Mouse (Mus musculus) forebrain, embryonic 12.5 days (tissue): ENCODE results near the gene Polr1c. TPM values are rescaled to one million over a fixed set of nuclear protein-coding genes. Genes with fewer than 3 reads are reported as not detected.
A peak's percentile ranks its signal among the peaks of the same experiment; 100 is the strongest.

Experiments used
- ATAC-seq: fragments of 200-750 bp; cut with Nextera tagmentation; 2 replicates; pipeline ENCODE4 v1.8.0; 2017; ENCODE audit warnings: moderate TSS enrichment; ENCODE audit not compliant: low FRiP score
- H3K27ac ChIP-seq: fragments of 300-500 bp; sonication (generic); 2 replicates; pipeline ENCODE4 v1.5.1; 2016; ENCODE audit warnings: mild to moderate bottlenecking
- H3K27me3 ChIP-seq: fragments of 300-500 bp; sonication (generic); 2 replicates; pipeline ENCODE4 v1.6.1; 2016; ENCODE audit warnings: mild to moderate bottlenecking
- H3K36me3 ChIP-seq: fragments of 300-500 bp; sonication (generic); replicated peaks from 2 replicates; pipeline ENCODE4 v1.6.1; 2016; ENCODE audit warnings: mild to moderate bottlenecking
- H3K4me1 ChIP-seq: fragments of 300-500 bp; sonication (generic); 2 replicates; pipeline ENCODE4 v1.6.1; 2016
- H3K4me2 ChIP-seq: fragments of 300-500 bp; sonication (generic); 2 replicates; pipeline ENCODE4 v1.6.1; 2016; ENCODE audit warnings: mild to moderate bottlenecking, moderate library complexity
- H3K4me3 ChIP-seq: fragments of 300-500 bp; sonication (generic); replicated peaks from 2 replicates; pipeline ENCODE4 v1.5.1; 2016; ENCODE audit warnings: mild to moderate bottlenecking
- H3K9ac ChIP-seq: fragments of 300-500 bp; sonication (generic); 2 replicates; pipeline ENCODE4 v1.6.1; 2016; ENCODE audit warnings: mild to moderate bottlenecking
- H3K9me3 ChIP-seq: fragments of 300-500 bp; sonication (generic); 2 replicates; pipeline ENCODE4 v1.6.1; 2016
- WGBS: fragments of 180-500 bp; shearing (Covaris S2); methylation state at CpG from one replicate; pipeline ENCODE4 v1.1.7; 2016; 5-methylcytosine and 5-hydroxymethylcytosine counted together
- polyA plus RNA-seq: library from polyadenylated mRNA; unstranded; fragments of >200 nt; fragmentation: Nextera tagmentation; extraction: Ambion mirVana; gene quantifications from 2 replicates; pipeline ENCODE4 v1.2.1, GENCODE M21; 2016

The Polr1c gene
- polyA plus RNA-seq, 1 experiment from 2014 or later: 102 TPM

DNA sequence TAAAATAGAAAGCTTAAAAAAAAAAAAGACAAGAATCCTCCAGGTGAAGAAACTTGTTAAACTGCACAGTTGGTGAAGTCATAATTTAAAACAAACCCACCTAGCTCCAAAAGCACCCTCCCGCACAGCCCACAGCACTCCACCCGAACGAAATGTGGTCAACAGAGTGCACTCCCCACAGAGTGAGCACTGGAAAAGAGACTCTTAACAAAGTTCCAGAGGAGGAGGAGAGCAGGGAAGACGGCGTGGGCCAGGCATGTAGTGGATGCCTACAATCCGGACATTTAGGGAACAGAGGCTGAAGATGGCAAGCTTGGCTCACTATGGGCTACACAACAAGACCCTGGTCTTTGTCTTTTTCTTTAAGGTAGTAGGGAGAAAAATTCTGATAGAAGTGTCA, 27.2 kb upstream of the Polr1c start:
- H3K9ac ChIP-seq: no peak overlapping the region
- H3K27ac ChIP-seq: no peak overlapping the region
- WGBS: 82% methylated on average over 6 of the region's 6 CpGs
- H3K27me3 ChIP-seq: no peaks in the 10 kb centered on the region
- no peak overlapping the region for H3K4me2 ChIP-seq
- H3K4me1 ChIP-seq: no peaks in the 10 kb centered on the region
- H3K9me3 ChIP-seq: no peaks in the 10 kb centered on the region
- no peak overlapping the region for H3K4me3 ChIP-seq
- ATAC-seq: no peak
- peaks cover 66% of the 10 kb centered on the region for H3K36me3 ChIP-seq

DNA sequence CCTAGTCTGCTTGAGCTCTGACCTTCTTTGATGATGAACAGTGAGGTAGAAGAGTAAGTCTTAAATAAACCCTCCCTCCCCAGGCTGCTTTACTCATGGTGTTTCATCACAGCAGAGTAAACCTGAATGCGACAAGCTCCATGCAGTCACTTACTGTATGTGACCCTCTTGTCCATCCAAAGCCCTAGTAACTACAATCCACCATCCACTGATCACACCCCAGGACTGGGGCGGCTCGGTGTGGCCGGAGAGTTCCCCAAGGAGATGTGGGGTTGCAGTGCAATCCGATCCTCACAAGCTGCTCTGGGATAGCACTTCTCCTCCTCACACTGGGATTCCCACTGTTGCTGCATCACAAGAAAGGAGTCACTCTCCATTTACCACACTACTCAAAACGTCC, 26.6 kb upstream of the Polr1c start:
- Histone ChIP-seq H3K27me3 (no peaks in the 10 kb centered on the region), H3K9ac (0 out of 2 replicates have a peak overlapping the region, but pooled peaks have one; percentile 25), H3K4me1 (no peaks in the 10 kb centered on the region), H3K36me3 (peaks cover 68% of the 10 kb centered on the region), H3K4me3 (no peak overlapping the region), H3K27ac (no peak overlapping the region), H3K9me3 (no peaks in the 10 kb centered on the region), H3K4me2 (no peak overlapping the region)
- no peak for ATAC-seq
- 81% methylated on average over 6 of the region's 6 CpGs for WGBS

DNA sequence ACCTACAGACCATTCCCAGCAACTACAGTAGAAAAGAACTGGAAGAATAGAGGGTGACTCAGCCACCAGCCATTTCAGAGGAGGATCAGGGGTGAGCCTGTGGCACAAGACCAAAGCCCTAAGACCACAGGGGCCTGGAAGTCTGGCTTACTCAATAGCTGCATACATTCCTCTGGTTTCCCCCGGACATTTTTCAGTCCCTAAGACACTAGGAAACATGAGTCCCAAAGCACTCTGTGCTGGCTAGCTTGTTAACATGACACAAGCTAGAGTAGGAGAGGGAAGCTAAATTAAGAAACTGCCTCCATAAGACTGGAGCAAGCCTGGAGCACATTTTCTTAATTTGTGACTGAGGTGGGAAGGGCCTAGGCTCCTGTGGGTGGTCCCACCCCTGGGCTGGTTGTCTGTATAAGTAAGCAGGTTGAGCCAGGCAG, 26.0 kb upstream of the Polr1c start:
- H3K9me3 ChIP-seq: no peaks in the 10 kb centered on the region
- H3K27me3 ChIP-seq: no peaks in the 10 kb centered on the region
- no peak overlapping the region for H3K9ac ChIP-seq
- ATAC-seq: no peak
- 70% methylated on average over 1 of the region's 1 CpGs for WGBS
- no peak overlapping the region for H3K27ac ChIP-seq
- H3K36me3 ChIP-seq: peaks cover 64% of the 10 kb centered on the region
- H3K4me3 ChIP-seq: no peak overlapping the region
- H3K4me2 ChIP-seq: no peak overlapping the region
- no peaks in the 10 kb centered on the region for H3K4me1 ChIP-seq

DNA sequence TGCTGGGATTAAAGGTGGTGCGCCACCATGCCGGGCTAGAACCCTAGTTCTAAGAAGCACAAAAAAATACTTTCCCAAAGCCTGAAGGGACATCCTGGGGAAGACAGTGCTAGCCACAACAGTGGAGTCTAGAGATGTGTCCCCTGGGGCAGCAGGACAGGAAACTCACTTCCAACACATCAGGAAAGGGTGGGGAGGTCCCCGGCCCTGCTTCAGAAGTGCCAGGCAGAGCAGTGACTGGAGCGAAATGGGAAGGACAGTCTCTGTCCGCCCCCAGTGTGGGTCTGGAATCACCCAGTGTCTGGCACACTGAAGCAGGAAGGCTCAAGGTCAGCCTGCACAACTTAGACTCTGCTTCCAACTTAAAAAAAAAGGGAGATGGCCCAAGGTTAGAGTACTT, 24.8 kb upstream of the Polr1c start:
- Histone ChIP-seq H3K9me3 (no peaks in the 10 kb centered on the region), H3K9ac (no peak overlapping the region)
- WGBS: 90% methylated on average over 5 of the region's 5 CpGs

DNA sequence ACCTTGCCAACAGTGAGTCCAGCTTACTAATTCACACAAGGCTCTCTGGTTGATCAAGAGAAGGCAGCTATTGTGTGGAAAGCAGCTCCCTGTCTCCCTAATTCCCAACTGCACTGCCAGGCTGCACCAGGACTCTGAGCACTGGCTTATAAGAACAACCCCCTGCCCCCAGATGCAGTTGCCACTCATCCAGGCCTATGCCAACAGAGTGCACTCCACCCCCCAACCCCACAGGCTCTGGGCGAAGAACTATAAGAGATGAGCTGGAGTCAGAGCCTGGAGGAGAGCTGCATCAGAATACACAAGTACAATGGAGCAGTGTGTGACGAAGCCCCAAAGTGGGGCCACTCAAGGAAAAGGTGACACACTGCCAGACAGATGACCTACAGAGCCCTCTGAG, 24.2 kb upstream of the Polr1c start:
- no peak overlapping the region for H3K27ac ChIP-seq
- ATAC-seq: no peak
- H3K4me2 ChIP-seq: no peak overlapping the region
- H3K4me1 ChIP-seq: no peaks in the 10 kb centered on the region
- H3K36me3 ChIP-seq: peaks cover 54% of the 10 kb centered on the region
- 90% methylated on average over 2 of the region's 2 CpGs for WGBS
- H3K9me3 ChIP-seq: no peaks in the 10 kb centered on the region
- H3K4me3 ChIP-seq: no peak overlapping the region
- H3K27me3 ChIP-seq: no peaks in the 10 kb centered on the region
- no peak overlapping the region for H3K9ac ChIP-seq

More for the DNA sequence above, 24.8 kb upstream of the Polr1c start:
- H3K36me3 ChIP-seq: peaks cover 53% of the 10 kb centered on the region
- no peaks in the 10 kb centered on the region for H3K27me3 ChIP-seq
- no peak for ATAC-seq
- no peak overlapping the region for H3K27ac ChIP-seq
- no peaks in the 10 kb centered on the region for H3K4me1 ChIP-seq
- no peak overlapping the region for H3K4me2 ChIP-seq
- H3K4me3 ChIP-seq: no peak overlapping the region

DNA sequence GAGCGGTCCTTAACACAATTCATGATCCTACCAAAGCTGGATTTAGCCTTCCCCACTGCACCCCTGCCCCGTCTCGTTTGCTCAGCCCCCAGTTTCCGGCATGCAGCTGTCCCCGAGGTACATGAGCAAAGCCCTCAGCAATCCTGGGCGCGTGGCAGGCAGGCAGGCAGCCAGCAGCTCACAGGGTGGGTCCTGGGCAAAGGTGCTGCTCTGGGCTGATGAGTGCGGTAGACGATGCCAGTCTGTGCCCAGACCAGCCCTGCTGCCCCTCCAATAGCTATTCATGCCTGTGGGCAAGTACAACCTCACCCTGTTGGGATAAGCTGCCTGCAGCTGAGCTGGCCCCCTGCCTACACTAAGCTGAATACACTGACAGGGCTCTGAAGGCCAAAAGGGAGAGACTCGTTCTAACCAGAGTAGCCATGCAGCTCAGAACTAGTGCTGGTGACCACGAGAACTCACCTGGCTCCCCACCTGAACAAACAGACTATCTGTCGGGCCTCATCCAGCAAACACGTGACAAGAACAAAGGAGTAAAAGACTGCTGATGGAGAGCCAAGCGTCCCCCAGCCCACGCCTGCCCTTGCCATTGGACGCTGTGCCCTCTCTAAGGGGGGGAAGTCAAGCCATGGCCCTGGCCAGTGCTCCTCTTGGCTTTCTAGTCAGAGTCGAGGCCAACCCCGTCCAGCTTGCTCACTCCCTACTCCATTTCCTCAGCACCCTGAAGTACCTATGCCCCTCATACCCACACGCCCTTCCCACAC, 22.1 kb upstream of the Polr1c start:
- no peaks in the 10 kb centered on the region for H3K9me3 ChIP-seq
- H3K4me2 ChIP-seq: no peak overlapping the region
- no peak overlapping the region for H3K9ac ChIP-seq
- 93% methylated on average over 19 of the region's 19 CpGs for WGBS
- no peak overlapping the region for H3K27ac ChIP-seq
- H3K36me3 ChIP-seq: peaks cover 67% of the 10 kb centered on the region
- H3K27me3 ChIP-seq: no peaks in the 10 kb centered on the region
- no peak for ATAC-seq
- no peaks in the 10 kb centered on the region for H3K4me1 ChIP-seq
- H3K4me3 ChIP-seq: no peak overlapping the region

DNA sequence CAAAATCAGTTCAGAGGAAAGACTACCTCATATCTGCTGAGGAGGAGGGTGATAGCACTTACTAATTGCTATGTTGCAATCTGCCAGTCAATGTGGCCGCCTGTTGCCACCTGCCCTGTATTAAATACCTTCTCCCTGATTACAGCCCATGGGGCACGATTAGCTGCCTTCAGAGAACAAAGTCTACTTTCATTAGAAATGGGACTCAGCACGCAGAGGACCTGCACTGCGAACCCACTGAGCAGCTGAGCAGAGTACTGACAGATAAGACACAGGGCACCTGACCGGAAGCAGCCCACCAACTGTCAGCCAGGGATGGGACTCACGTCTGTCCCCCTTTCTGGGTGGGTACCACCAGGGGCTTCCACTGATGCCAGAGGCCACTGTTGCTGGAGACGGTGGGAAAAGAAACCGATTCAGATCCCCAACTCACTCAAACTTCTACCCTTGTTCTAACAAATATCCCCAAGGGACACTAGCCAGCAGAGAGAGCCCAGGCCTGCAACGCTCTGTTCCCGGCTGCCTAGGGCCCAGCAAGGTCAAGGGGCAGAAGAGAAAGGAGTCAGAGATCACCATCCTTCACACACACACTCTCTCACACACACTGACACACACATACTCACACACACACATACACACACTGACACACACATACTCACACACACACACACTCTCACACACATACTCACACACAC, 20.3 kb upstream of the Polr1c start:
- Histone ChIP-seq H3K27ac (0 out of 2 replicates have a peak overlapping the region, but pooled peaks have one; percentile 13), H3K9me3 (no peaks in the 10 kb centered on the region), H3K36me3 (peaks cover 70% of the 10 kb centered on the region), H3K9ac (no peak overlapping the region), H3K27me3 (no peaks in the 10 kb centered on the region), H3K4me2 (no peak overlapping the region), H3K4me3 (no peak overlapping the region), H3K4me1 (no peaks in the 10 kb centered on the region)
- ATAC-seq: no peak
- WGBS: 84% methylated on average over 10 of the region's 10 CpGs

DNA sequence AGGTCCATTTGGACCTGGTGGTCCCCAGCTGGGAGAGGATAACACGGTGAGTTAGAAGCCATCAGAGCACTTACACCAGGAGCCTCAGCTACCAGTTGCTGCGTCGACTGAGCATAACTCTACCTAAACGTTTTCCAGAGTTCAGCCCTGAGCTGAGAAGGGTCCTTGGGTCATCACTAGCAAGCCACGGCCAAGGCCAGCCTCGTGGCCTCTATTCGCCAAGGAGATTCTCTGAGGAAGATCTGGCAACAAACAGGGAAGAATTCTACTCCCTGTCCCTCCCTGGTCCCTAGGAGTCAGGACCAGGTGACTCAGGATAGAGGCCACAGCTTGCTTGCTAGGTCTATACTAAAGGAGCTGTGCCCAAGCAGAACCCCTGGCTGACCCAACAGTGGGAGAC, 19.7 kb upstream of the Polr1c start:
- Histone ChIP-seq H3K36me3 (peaks cover 73% of the 10 kb centered on the region), H3K9me3 (no peaks in the 10 kb centered on the region), H3K4me3 (no peak overlapping the region), H3K27me3 (no peaks in the 10 kb centered on the region), H3K4me2 (no peak overlapping the region), H3K9ac (no peak overlapping the region), H3K27ac (no peak overlapping the region), H3K4me1 (no peaks in the 10 kb centered on the region)
- ATAC-seq: no peak
- WGBS: 83% methylated on average over 7 of the region's 7 CpGs

DNA sequence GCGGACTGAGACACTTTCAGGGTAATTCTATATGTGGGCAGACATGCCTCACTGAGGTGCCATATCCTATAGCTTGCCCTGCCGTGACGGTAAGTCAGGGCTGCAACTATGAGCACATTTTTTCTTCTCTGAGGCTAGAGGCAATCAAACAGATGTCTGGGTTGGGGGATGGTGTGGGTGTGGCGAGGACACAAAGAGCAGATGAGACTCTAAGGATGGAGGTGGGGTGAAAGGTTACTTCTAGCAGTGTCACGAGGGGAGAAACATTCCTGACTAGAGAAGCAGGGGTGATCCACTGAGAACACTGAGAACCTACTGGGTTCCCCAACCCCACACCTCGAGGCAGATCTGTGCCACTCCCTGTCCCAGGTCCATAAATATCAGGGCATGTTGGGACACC, 19.1 kb upstream of the Polr1c start:
- H3K9me3 ChIP-seq: no peaks in the 10 kb centered on the region
- WGBS: 81% methylated on average over 6 of the region's 6 CpGs
- peaks cover 76% of the 10 kb centered on the region for H3K36me3 ChIP-seq
- no peaks in the 10 kb centered on the region for H3K4me1 ChIP-seq
- H3K4me2 ChIP-seq: no peak overlapping the region
- no peak for ATAC-seq
- no peaks in the 10 kb centered on the region for H3K27me3 ChIP-seq
- no peak overlapping the region for H3K27ac ChIP-seq
- H3K9ac ChIP-seq: no peak overlapping the region; the same call in 1 of the 2 replicates
- no peak overlapping the region for H3K4me3 ChIP-seq

DNA sequence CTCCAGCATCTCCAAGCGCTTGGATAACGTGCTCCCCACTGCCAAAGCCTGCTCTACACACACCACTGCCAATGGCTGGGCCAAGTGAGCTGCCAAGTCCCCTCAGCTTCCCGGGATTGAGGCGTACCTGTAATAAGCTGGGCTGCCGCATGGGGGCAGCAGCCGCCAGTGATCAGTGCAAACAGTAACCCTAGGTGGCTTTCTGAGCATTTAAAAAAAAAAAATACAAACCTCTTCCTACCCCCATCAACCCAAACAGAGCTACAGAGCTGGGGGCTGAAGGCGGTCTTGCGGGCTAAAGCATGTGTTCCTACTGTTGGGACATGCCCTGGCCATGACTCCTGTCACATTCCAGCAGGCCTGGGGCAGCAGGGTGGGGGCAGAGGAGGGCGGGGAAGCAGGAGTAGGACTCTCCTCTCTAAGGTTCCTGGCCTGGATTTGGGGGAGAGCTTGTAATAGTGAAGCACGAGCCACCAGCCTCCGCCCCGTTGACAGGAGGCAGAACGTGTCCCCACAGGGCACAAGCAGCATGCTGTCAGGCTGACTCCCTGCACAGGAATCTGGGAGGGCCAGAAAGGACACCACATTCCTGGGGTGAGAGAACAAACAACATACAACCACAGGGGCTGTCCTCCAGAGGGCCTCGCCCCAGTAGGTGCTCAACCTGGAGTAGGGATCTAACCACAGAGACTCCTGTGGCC, 18.2 kb upstream of the Polr1c start:
- Histone ChIP-seq H3K4me1 (no peaks in the 10 kb centered on the region), H3K9me3 (no peaks in the 10 kb centered on the region), H3K36me3 (peaks cover 76% of the 10 kb centered on the region), H3K4me3 (no peak overlapping the region), H3K27me3 (no peaks in the 10 kb centered on the region), H3K4me2 (no peak overlapping the region), H3K9ac (no peak overlapping the region), H3K27ac (no peak overlapping the region)
- 33% methylated on average over 14 of the region's 14 CpGs for WGBS
- peak; percentile 57 for ATAC-seq

DNA sequence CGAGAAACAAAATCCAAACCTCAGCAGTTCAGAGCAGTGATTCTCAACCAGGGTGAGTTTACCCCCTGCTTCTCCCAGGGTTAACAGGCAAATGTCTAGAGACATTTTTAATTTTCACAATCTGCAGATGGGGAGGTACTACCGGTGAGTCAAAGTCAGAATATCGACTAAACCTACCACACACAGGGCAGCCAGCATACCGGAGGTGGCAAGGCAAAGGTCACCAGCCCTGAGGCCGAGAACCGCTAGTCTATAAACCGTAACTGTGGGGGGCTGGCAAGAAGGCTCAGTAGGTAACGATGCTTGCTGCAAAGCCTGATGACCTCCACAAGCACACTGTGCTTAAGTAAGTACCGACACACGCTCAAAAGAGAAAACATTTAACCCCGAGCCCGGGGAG, 17.6 kb upstream of the Polr1c start:
- no peaks in the 10 kb centered on the region for H3K4me1 ChIP-seq
- 89% methylated on average over 12 of the region's 12 CpGs for WGBS

DNA sequence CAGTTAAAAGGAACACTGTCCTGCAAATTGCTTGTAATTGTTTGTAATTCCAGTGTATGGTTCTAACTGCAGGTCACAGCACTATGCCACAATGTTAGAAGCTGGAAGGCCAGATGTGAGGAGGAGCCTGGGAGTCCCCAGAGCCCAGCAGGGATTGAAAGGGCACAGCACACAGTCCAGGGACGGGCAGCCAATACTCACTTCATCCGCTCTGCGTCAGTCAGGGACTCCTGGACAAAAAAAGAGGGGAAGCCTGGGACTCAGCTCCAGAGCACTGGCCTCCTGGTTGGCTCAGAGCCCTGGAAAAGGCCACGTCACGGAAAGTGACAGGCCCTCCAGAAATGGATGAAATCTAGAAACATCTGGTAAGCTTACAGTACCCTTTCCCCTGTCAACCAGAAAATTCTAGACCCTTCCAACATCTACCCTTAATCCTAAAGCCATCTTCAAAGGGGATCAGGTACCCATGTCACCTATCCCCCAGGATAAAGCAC, 14.4 kb upstream of the Polr1c start:
- ATAC-seq: no peak
- 86% methylated on average over 5 of the region's 5 CpGs for WGBS
- Histone ChIP-seq H3K27me3 (no peaks in the 10 kb centered on the region), H3K27ac (no peak overlapping the region), H3K4me2 (no peak overlapping the region), H3K9ac (no peak overlapping the region), H3K4me3 (no peak overlapping the region), H3K9me3 (no peaks in the 10 kb centered on the region), H3K4me1 (no peaks in the 10 kb centered on the region), H3K36me3 (peaks cover 90% of the 10 kb centered on the region)

More for the DNA sequence above, 17.6 kb upstream of the Polr1c start:
- no peaks in the 10 kb centered on the region for H3K27me3 ChIP-seq
- no peak overlapping the region for H3K9ac ChIP-seq
- no peak overlapping the region for H3K4me2 ChIP-seq
- 0 out of 2 replicates have a peak, but pooled peaks have one; percentile 7 for ATAC-seq
- peaks cover 76% of the 10 kb centered on the region for H3K36me3 ChIP-seq
- no peaks in the 10 kb centered on the region for H3K9me3 ChIP-seq
- H3K27ac ChIP-seq: no peak overlapping the region
- H3K4me3 ChIP-seq: no peak overlapping the region
